Mouse (Mus musculus) thymus, adult 2 months (tissue): ENCODE data around the gene Wdr62. TPM values are rescaled to one million over a fixed set of nuclear protein-coding genes. Genes with fewer than 3 reads are reported as not detected.

Experiments used
- DNase-seq: peaks from one replicate; pipeline ENCODE4 v3.0.0; 2021
- H3K27ac ChIP-seq: fragments of 200-500 bp; 2 replicates; pipeline ENCODE4 v1.5.1; 2012; ENCODE audit warnings: low read length, control low read depth; ENCODE audit not compliant: control insufficient read depth, insufficient read depth
- H3K27me3 ChIP-seq: fragments of 200-500 bp; 2 replicates; pipeline ENCODE4 v1.6.1; 2012; ENCODE audit warnings: mild to moderate bottlenecking, low read length, moderate library complexity, mixed read lengths; ENCODE audit not compliant: control insufficient read depth, insufficient read depth
- H3K36me3 ChIP-seq: fragments of 200-500 bp; 2 replicates; pipeline ENCODE4 v1.6.1; 2012; ENCODE audit warnings: mild to moderate bottlenecking, low read length, moderate library complexity; ENCODE audit not compliant: control insufficient read depth, insufficient read depth
- H3K4me1 ChIP-seq: fragments of 200-500 bp; replicated peaks from 2 replicates; pipeline ENCODE4 v1.6.1; 2012; ENCODE audit warnings: low read length; ENCODE audit not compliant: control insufficient read depth, insufficient read depth
- H3K4me3 ChIP-seq: fragments of 200-500 bp; 2 replicates; pipeline ENCODE4 v1.5.1; 2012; ENCODE audit warnings: mild to moderate bottlenecking, low read length, control low read depth, moderate library complexity; ENCODE audit not compliant: control insufficient read depth, insufficient read depth
- CTCF ChIP-seq: fragments of 200-500 bp; IDR thresholded peaks from 2 replicates; pipeline ENCODE4 v1.5.1; 2012; ENCODE audit warnings: mild to moderate bottlenecking, control low read depth, low read length, moderate library complexity, borderline replicate concordance; ENCODE audit not compliant: control insufficient read depth, poor library complexity, insufficient read depth; ENCODE audit errors: extremely low read depth
- POLR2A ChIP-seq: fragments of 200-500 bp; IDR thresholded peaks from 2 replicates; pipeline ENCODE4 v1.6.1; 2012; ENCODE audit warnings: mild to moderate bottlenecking, low read length, control low read depth, moderate library complexity; ENCODE audit not compliant: control insufficient read depth, poor library complexity, insufficient read depth; ENCODE audit errors: extremely low read depth
- WGBS: fragments of 180-500 bp; shearing (Covaris S2); methylation state at CpG from one replicate; pipeline ENCODE4 v1.1.7; 2018; 5-methylcytosine and 5-hydroxymethylcytosine counted together
- polyA plus RNA-seq: library from polyadenylated mRNA; depleted of rRNA; stranded (reverse); fragments of >200 nt; gene quantifications from 2 replicates; pipeline ENCODE4 v1.2.3, GENCODE M21; 2012

The Wdr62 gene
- polyA plus RNA-seq, 1 experiment: 54.1 TPM

DNA sequence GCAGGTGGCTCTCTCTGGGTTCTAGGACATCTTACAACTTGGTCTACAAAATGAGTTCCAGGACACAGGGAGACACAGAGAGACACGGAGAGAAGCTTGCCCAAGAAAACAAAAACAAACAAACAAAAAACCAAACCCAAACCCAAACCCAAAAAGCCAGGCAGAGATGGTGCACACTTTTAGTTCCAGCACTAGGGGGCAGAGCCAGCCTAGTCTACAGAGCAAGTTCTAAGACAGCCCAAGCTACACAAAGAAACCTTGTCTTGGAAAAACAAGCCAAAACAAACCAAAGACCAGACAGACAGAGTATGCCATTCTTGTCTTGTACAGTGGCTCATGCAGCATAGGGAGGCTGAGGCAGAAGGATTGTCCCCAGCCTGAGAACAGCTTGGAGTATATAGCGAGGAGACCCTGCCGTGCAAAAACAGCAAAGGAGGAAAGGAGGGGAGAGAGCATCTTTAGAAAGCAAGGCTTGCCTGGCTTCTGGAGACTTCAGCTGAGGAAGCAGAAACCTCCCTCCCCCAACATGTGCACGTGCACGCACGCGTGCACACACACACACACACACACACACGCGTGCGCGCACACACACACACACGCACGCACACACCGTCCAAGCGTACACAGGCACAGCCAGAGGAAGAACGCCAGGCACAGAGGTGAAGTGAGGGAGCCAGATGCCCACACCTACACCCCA is 26.0 kb upstream of the Wdr62 start:
- Histone ChIP-seq H3K4me1 (peaks cover 12% of the 10 kb centered on the region), H3K4me3 (no peak overlapping the region), H3K27me3 (no peaks in the 10 kb centered on the region), H3K27ac (no peak overlapping the region), H3K36me3 (no peaks in the 10 kb centered on the region)
- DNase-seq: no peak
- 89% methylated on average over 16 of the region's 16 CpGs for WGBS
- no peak for TF ChIP-seq POLR2A

- 74% methylated on average over 3 of the region's 3 CpGs for WGBS
- TF ChIP-seq POLR2A (no peak), CTCF (no peak)
- DNase-seq: peak; percentile 33
Observed at GRCm38 (mm10) chr7:30300914-30301313, 20.7 kb upstream of the Wdr62 start.

DNA sequence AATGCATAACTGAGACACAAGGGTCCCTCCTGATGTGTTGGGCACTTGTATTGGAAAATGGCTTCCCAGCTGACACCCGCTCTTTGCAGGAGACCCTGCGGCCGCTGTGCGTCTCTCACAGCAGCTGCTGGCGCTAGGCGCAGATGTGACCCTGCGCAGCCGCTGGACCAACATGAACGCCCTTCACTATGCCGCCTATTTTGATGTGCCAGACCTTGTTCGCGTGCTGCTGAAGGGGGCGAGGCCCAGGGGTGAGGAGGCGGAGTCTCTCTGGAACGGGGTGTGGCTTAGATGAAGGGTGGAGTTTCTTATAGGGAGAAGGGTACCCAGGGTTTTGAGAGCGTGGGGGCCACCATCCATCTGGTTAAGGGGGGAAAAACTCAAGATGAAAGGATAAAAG is 17.0 kb upstream of the Wdr62 start:
- Histone ChIP-seq H3K4me3 (no peak overlapping the region), H3K4me1 (no peaks in the 10 kb centered on the region), H3K27ac (no peak overlapping the region), H3K27me3 (no peaks in the 10 kb centered on the region), H3K36me3 (no peaks in the 10 kb centered on the region)
- WGBS: 95% methylated on average over 16 of the region's 16 CpGs
- TF ChIP-seq CTCF (no peak), POLR2A (no peak)
- DNase-seq: no peak

More at GRCm38 (mm10) chr7:30300914-30301313, 20.7 kb upstream of the Wdr62 start:
- no peak overlapping the region for H3K4me3 ChIP-seq
- H3K4me1 ChIP-seq: no peaks in the 10 kb centered on the region
- no peaks in the 10 kb centered on the region for H3K36me3 ChIP-seq
- H3K27me3 ChIP-seq: no peaks in the 10 kb centered on the region
- H3K27ac ChIP-seq: no peak overlapping the region

DNA sequence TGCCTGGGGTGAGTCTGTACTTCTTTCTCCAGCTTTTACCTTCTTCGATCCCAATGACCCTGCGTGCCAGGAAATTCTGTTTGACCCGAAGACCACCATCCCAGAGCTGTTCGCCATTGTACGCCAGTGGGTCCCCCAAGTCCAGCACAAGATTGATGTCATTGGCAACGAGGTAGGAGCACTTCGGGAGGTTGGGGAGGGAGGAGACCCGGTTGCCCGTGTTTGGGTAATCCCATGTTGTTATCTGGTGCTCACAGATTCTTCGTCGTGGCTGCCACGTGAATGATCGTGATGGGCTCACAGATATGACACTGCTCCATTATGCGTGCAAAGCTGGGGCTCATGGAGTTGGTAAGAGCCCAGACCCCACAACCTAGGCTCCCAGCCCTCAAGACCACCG is 16.6 kb upstream of the Wdr62 start:
- Histone ChIP-seq H3K27ac (no peak overlapping the region), H3K27me3 (no peaks in the 10 kb centered on the region), H3K36me3 (no peaks in the 10 kb centered on the region), H3K4me1 (peaks cover 2% of the 10 kb centered on the region; the same call in 1 of the 2 replicates), H3K4me3 (no peak overlapping the region)
- WGBS: 96% methylated on average over 15 of the region's 15 CpGs
- DNase-seq: no peak
- no peak for TF ChIP-seq CTCF
- no peak for TF ChIP-seq POLR2A

DNA sequence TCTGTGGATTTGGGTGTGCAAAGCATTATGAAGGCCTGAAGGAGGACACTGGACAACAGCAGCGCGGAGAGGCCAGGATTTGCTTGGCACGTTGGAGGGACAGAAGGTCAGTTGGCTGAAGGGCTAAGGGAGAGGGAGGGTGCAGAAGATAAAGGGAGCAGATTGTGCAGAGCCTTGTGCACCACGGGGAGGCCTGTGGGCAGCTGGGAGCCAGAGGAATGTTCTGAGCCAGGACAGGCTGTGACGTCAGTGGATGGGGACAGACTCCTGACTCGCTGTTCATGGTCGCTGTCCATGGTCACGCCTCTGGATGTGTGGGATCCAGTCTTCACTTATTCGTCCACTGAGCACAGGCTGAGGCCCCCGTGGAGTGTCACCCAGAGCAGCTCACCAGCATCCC is 14.9 kb upstream of the Wdr62 start:
- Histone ChIP-seq H3K4me1 (peaks cover 7% of the 10 kb centered on the region), H3K27me3 (no peaks in the 10 kb centered on the region), H3K36me3 (no peaks in the 10 kb centered on the region), H3K4me3 (no peak overlapping the region), H3K27ac (no peak overlapping the region)
- WGBS: 83% methylated on average over 10 of the region's 10 CpGs
- TF ChIP-seq CTCF (no peak), POLR2A (no peak)
- no peak for DNase-seq

DNA sequence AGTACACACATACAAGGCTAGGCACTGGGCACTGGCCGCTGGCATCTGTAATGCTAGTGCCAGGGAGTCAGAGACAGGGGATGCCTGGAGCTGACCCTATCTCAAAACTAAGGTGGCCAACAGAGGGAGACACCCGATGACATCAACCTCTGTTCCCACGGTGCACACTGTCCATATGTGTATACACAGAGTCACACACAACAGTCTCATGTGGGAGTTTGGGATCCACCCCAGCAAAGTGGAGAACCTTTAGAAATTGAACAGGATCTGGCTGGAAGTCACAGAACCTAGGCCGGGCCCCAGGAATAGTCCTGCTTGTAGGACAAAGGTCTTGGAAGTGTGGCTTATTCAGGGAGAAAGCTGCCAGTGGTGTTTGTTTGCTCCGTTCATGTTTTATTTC is 14.1 kb upstream of the Wdr62 start:
- no peak overlapping the region for H3K4me3 ChIP-seq
- no peaks in the 10 kb centered on the region for H3K36me3 ChIP-seq
- DNase-seq: no peak
- 89% methylated on average over 5 of the region's 5 CpGs for WGBS
- no peaks in the 10 kb centered on the region for H3K27me3 ChIP-seq
- no peak overlapping the region for H3K27ac ChIP-seq
- no peak for TF ChIP-seq CTCF
- no peak for TF ChIP-seq POLR2A
- H3K4me1 ChIP-seq: peaks cover 7% of the 10 kb centered on the region

DNA sequence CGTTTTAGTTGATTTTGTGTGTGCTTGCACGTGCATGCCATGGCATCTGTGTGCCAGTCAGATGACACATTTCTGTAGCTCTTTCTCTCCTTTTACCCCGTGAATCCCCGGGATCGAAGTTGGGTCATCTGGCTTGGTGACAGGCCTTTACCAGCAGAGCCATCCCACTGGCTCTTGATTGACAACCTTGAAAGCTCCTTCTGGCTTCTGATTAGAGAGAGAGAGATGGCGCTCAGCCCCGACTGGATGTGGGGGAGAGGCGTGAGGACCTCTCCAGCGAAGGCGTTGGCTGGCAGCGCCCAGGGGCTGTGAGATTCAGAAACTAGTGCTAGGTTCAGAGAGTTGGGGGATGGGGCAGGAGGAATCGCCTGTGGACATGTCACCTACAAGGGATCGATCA is 13.6 kb upstream of the Wdr62 start:
- Histone ChIP-seq H3K27ac (no peak overlapping the region), H3K4me1 (peaks cover 7% of the 10 kb centered on the region), H3K4me3 (no peak overlapping the region), H3K36me3 (no peaks in the 10 kb centered on the region), H3K27me3 (no peaks in the 10 kb centered on the region)
- WGBS: 91% methylated on average over 13 of the region's 13 CpGs
- no peak for DNase-seq
- no peak for TF ChIP-seq POLR2A
- TF ChIP-seq CTCF: no peak
